Mouse (Mus musculus) ES-Bruce4 (cell line): ENCODE results near the gene Traf4.

Experiments used
- CTCF ChIP-seq: IDR thresholded peaks from one replicate; pipeline ENCODE4 v1.8.1; 2011; ENCODE audit warnings: low read depth, low read length
- EP300 ChIP-seq: IDR thresholded peaks from 2 replicates; pipeline ENCODE4 v1.6.1; 2011; ENCODE audit warnings: low read depth, low read length; ENCODE audit not compliant: insufficient read depth
- POLR2A ChIP-seq: IDR thresholded peaks from one replicate; pipeline ENCODE4 v1.8.1; 2011; ENCODE audit warnings: low read length; ENCODE audit not compliant: insufficient read depth

- TF ChIP-seq CTCF (no peak), EP300 (no peak), POLR2A (no peak)
Observed at GRCm38 (mm10) chr11:78204287-78204686, 38.9 kb upstream of the Traf4 start.
